Mouse (Mus musculus) G1E (cell line): ENCODE measurements at regions not wholly inside any gene's neighbourhood (a gene's known extent, or its start where the extent isn't known, plus 50 kb on each side); places are given as distances from the start of the nearest gene placed in this dataset.
A peak's percentile ranks its signal among the peaks of the same experiment; 100 is the strongest.

Experiments used
- ATAC-seq: 2 replicates; pipeline ENCODE4 v1.8.0; 2016; ENCODE audit warnings: mild to moderate bottlenecking; ENCODE audit not compliant: insufficient number of reproducible peaks, poor library complexity, low FRiP score, severe bottlenecking; ENCODE audit errors: extremely low read depth
- DNase-seq: peaks from one replicate; pipeline ENCODE4 v3.0.0; 2012; ENCODE audit warnings: low spot score
- H3K27me3 ChIP-seq: 2 replicates; pipeline ENCODE4 v1.6.1; 2012; ENCODE audit warnings: mild to moderate bottlenecking, low read length, inconsistent platforms; ENCODE audit not compliant: insufficient read depth
- H3K36me3 ChIP-seq: replicated peaks from 2 replicates; pipeline ENCODE3; 2012; ENCODE audit warnings: mild to moderate bottlenecking, inconsistent platforms
- H3K4me1 ChIP-seq: 2 replicates; pipeline ENCODE4 v1.6.1; 2012; ENCODE audit warnings: low read depth, low read length, inconsistent platforms, mixed read lengths; ENCODE audit not compliant: insufficient read depth
- H3K4me3 ChIP-seq: 2 replicates; pipeline ENCODE4 v1.5.1; 2012; ENCODE audit warnings: low read depth, mild to moderate bottlenecking, inconsistent platforms, low read length, moderate library complexity, mixed read lengths
- H3K9me3 ChIP-seq: replicated peaks from 2 replicates; pipeline ENCODE4 v1.6.1; 2012; ENCODE audit warnings: inconsistent platforms
- CTCF ChIP-seq: IDR thresholded peaks from 2 replicates; pipeline ENCODE4 v1.5.1; 2012; ENCODE audit warnings: low read depth, low read length, inconsistent platforms, mixed read lengths
- GATA1 ChIP-seq: IDR thresholded peaks from 2 replicates; pipeline ENCODE4 v1.6.1; 2012; ENCODE audit warnings: borderline replicate concordance, low read length, inconsistent platforms, mixed read lengths
- GATA2 ChIP-seq: IDR thresholded peaks from 2 replicates; pipeline ENCODE4 v1.6.1; 2012; ENCODE audit warnings: low read depth, low read length, inconsistent platforms, borderline replicate concordance
- POLR2AphosphoS5 ChIP-seq: IDR thresholded peaks from 2 replicates; pipeline ENCODE4 v1.6.1; 2012; ENCODE audit warnings: low read depth, low read length, inconsistent platforms; ENCODE audit not compliant: insufficient replicate concordance
- TAL1 ChIP-seq: conservative IDR thresholded peaks from 2 replicates; pipeline ENCODE4 v1.6.1; 2012; ENCODE audit warnings: low read depth, low read length, inconsistent platforms, mixed read lengths

- no peak for ATAC-seq
- H3K9me3 ChIP-seq = no peaks in the 10 kb centered on the region
- TF ChIP-seq GATA1 = no peak
- TF ChIP-seq TAL1 = no peak
- TF ChIP-seq POLR2AphosphoS5 = no peak
- TF ChIP-seq GATA2 = no peak
- TF ChIP-seq CTCF = no peak
- H3K36me3 ChIP-seq = no peaks in the 10 kb centered on the region
- no peak for DNase-seq
- peaks cover 32% of the 10 kb centered on the region for H3K27me3 ChIP-seq
- no peaks in the 10 kb centered on the region for H3K4me1 ChIP-seq
- no peak overlapping the region for H3K4me3 ChIP-seq
These were observed 219.4 kb upstream of the Bmper start for GRCm38 (mm10) chr9:23003195-23004061.

GRCm38 (mm10) chr9:23005005-23005404, 217.9 kb upstream of the Bmper start:
- H3K36me3 ChIP-seq = no peaks in the 10 kb centered on the region
- ATAC-seq (no peak), DNase-seq (no peak)
- H3K4me3 ChIP-seq = no peak overlapping the region
- H3K27me3 ChIP-seq = peaks cover 37% of the 10 kb centered on the region
- H3K9me3 ChIP-seq = no peaks in the 10 kb centered on the region
- TF ChIP-seq POLR2AphosphoS5 = no peak
- TF ChIP-seq TAL1 = no peak
- no peaks in the 10 kb centered on the region for H3K4me1 ChIP-seq

- no peak for ATAC-seq
- no peak overlapping the region for H3K4me3 ChIP-seq
- H3K27me3 ChIP-seq = peaks cover 28% of the 10 kb centered on the region
- TF ChIP-seq GATA2 = no peak
- no peak for TF ChIP-seq TAL1
- TF ChIP-seq CTCF = no peak
- no peak for TF ChIP-seq POLR2AphosphoS5
- TF ChIP-seq GATA1 = no peak
- H3K4me1 ChIP-seq = no peaks in the 10 kb centered on the region; the same call in none of the 2 replicates
- no peaks in the 10 kb centered on the region for H3K36me3 ChIP-seq
- no peaks in the 10 kb centered on the region for H3K9me3 ChIP-seq
- DNase-seq = no peak
These were observed 213.3 kb upstream of the Bmper start for GRCm38 (mm10) chr9:23009462-23010183.

DNA sequence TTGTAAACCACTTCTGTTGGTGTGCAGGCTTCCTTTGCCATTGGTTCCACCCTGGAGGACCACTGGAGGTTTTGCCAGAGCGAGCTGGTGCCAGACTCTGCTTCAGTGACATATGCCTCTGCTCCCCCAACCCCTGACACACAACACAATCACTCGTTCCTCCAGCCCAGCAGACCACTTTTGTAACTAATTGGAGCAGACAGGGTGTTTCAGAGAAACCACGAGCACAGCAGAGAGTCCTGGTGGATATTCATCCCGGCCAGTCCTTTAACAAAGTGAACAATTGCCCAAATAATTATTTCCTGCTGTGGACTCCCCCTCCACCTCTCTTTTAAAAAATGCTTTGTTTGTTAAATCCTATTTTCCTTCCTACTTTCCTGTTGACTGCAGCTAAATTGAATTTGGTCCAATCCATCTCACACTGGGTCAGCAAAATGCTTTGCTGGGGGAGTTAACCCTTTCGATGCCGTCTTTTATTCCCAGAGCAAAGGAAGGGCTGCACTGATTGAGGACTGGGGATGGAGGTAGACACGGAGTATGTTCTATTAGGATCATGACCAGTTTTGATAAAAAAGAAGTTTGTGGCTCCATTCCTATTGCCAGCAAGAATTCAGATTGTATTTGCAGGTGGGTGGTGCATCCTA, 211.4 kb upstream of the Bmper start:
- 0 out of 2 replicates have a peak, but pooled peaks cover 1% of the 10 kb centered on the region for H3K9me3 ChIP-seq
- H3K4me3 ChIP-seq = no peak overlapping the region
- ATAC-seq = no peak
- peaks cover 25% of the 10 kb centered on the region for H3K27me3 ChIP-seq
- no peak for DNase-seq
- TF ChIP-seq GATA2 = no peak
- TF ChIP-seq CTCF = no peak
- H3K36me3 ChIP-seq = no peaks in the 10 kb centered on the region
- no peaks in the 10 kb centered on the region; the same call in none of the 2 replicates for H3K4me1 ChIP-seq

- Histone ChIP-seq H3K4me1 (no peaks in the 10 kb centered on the region; the same call in none of the 2 replicates), H3K36me3 (no peaks in the 10 kb centered on the region), H3K27me3 (peaks cover 21% of the 10 kb centered on the region), H3K9me3 (peaks cover 5% of the 10 kb centered on the region; the same call in 1 of the 2 replicates), H3K4me3 (no peak overlapping the region)
- TF ChIP-seq CTCF (no peak), POLR2AphosphoS5 (no peak), GATA2 (no peak), TAL1 (no peak), GATA1 (no peak)
- DNase-seq (no peak), ATAC-seq (no peak)
These were observed 210.7 kb upstream of the Bmper start for GRCm38 (mm10) chr9:23012130-23012529.

- Histone ChIP-seq H3K4me3 (no peak overlapping the region), H3K36me3 (no peaks in the 10 kb centered on the region), H3K4me1 (no peaks in the 10 kb centered on the region; the same call in none of the 2 replicates), H3K27me3 (peaks cover 3% of the 10 kb centered on the region; the same call in 1 of the 2 replicates), H3K9me3 (peaks cover 5% of the 10 kb centered on the region; the same call in 1 of the 2 replicates)
- TF ChIP-seq GATA2 = no peak
- 0 out of 2 replicates have a peak, but pooled peaks have one; percentile 33 for TF ChIP-seq CTCF
- no peak for DNase-seq
- no peak for ATAC-seq
These were observed 206.1 kb upstream of the Bmper start for GRCm38 (mm10) chr9:23016733-23017132.
